Mouse (Mus musculus) MEL (cell line): Measurements from ENCODE around the gene Bnip2. TPM values are rescaled to one million over a fixed set of nuclear protein-coding genes. Genes with fewer than 3 reads are reported as not detected.

ENCODE experiments used
- DNase-seq: peaks from one replicate; pipeline ENCODE4 v3.0.0; 2011; ENCODE audit warnings: low read depth, low spot score
- H3K27ac ChIP-seq: 2 replicates; pipeline ENCODE4 v1.5.1; 2012; ENCODE audit warnings: low read depth, mild to moderate bottlenecking, control low read depth, low read length, moderate library complexity; ENCODE audit not compliant: control insufficient read depth
- H3K27me3 ChIP-seq, 2 experiments: fragments of 150-350 bp in 1 of 2; sonication (generic) in 1 of 2; 2 replicates each; pipeline ENCODE4 v1.6.1; 2012; ENCODE audit warnings: low read length in 2 of 2, mild to moderate bottlenecking in 2 of 2, improper control_type of control experiment in 1 of 2, moderate library complexity in 1 of 2; ENCODE audit not compliant: insufficient read depth in 2 of 2, control insufficient read depth in 1 of 2
- H3K36me3 ChIP-seq, 2 experiments: 2 replicates each; pipeline ENCODE4 v1.6.1; 2012 to 2014; ENCODE audit warnings: low read length in 2 of 2, improper control_type of control experiment in 1 of 2, inconsistent platforms in 1 of 2, mild to moderate bottlenecking in 1 of 2; ENCODE audit not compliant: insufficient read depth in 2 of 2, control insufficient read depth in 1 of 2
- H3K4me1 ChIP-seq, 2 experiments: fragments of 150-350 bp in 1 of 2; sonication (generic) in 1 of 2; 2 replicates each; pipeline ENCODE4 v1.6.1; 2012; ENCODE audit warnings: low read length in 2 of 2, improper control_type of control experiment in 1 of 2, mild to moderate bottlenecking in 1 of 2; ENCODE audit not compliant: insufficient read depth in 2 of 2, control insufficient read depth in 1 of 2
- H3K4me3 ChIP-seq, 2 experiments: fragments of 150-350 bp in 1 of 2; sonication (generic) in 1 of 2; 2 replicates each; pipeline ENCODE4 v1.5.1; 2012; ENCODE audit warnings: low read depth in 2 of 2, low read length in 2 of 2, mild to moderate bottlenecking in 2 of 2, moderate library complexity in 2 of 2, control low read depth in 1 of 2, improper control_type of control experiment in 1 of 2; ENCODE audit not compliant: control insufficient read depth in 1 of 2, insufficient read depth in 1 of 2
- H3K79me2 ChIP-seq: 2 replicates; pipeline ENCODE4 v1.6.1; 2012; ENCODE audit warnings: mild to moderate bottlenecking, low read length, moderate library complexity; ENCODE audit not compliant: control insufficient read depth, poor library complexity, insufficient read depth
- H3K9ac ChIP-seq: 2 replicates; pipeline ENCODE4 v1.6.1; 2012; ENCODE audit warnings: low read depth, mild to moderate bottlenecking, control low read depth, low read length, moderate library complexity; ENCODE audit not compliant: control insufficient read depth, poor library complexity, severe bottlenecking
- H3K9me3 ChIP-seq: fragments of 150-350 bp; sonication (generic); replicated peaks from 2 replicates; pipeline ENCODE4 v1.6.1; 2012; ENCODE audit warnings: mild to moderate bottlenecking, low read length, improper control_type of control experiment, moderate library complexity; ENCODE audit not compliant: insufficient read depth
- CHD2 ChIP-seq: IDR thresholded peaks from 2 replicates; pipeline ENCODE4 v1.6.1; 2011; ENCODE audit warnings: low read length, improper control_type of control experiment
- CTCF ChIP-seq, 3 experiments: IDR thresholded peaks in 2 of 3; conservative IDR thresholded peaks in 1 of 3; 2 replicates each; pipeline ENCODE4 v1.5.1; 2011 to 2012; ENCODE audit warnings: low read length in 3 of 3, low read depth in 2 of 3, mild to moderate bottlenecking in 2 of 3, improper control_type of control experiment in 1 of 3, inconsistent platforms in 1 of 3, mixed read lengths in 1 of 3, moderate library complexity in 1 of 3; ENCODE audit not compliant: control insufficient read depth in 1 of 3, insufficient read depth in 1 of 3, poor library complexity in 1 of 3, severe bottlenecking in 1 of 3
- E2F4 ChIP-seq: IDR thresholded peaks from 2 replicates; pipeline ENCODE4 v1.6.1; 2011; ENCODE audit warnings: low read depth, low read length, improper control_type of control experiment, borderline replicate concordance
- MAX ChIP-seq: IDR thresholded peaks from 2 replicates; pipeline ENCODE4 v1.6.1; 2011; ENCODE audit warnings: low read length, improper control_type of control experiment
- MAZ ChIP-seq: IDR thresholded peaks from 2 replicates; pipeline ENCODE4 v1.6.1; 2012; ENCODE audit warnings: low read depth, mild to moderate bottlenecking, inconsistent platforms, low read length, improper control_type of control experiment
- MXI1 ChIP-seq: IDR thresholded peaks from 2 replicates; pipeline ENCODE4 v1.6.1; 2011; ENCODE audit warnings: mild to moderate bottlenecking, low read depth, low read length, improper control_type of control experiment
- NRF1 ChIP-seq: IDR thresholded peaks from 2 replicates; pipeline ENCODE4 v1.6.1; 2014; ENCODE audit warnings: low read depth, mild to moderate bottlenecking, inconsistent platforms, low read length, improper control_type of control experiment, moderate library complexity; ENCODE audit not compliant: poor library complexity, insufficient read depth, severe bottlenecking
- RCOR1 ChIP-seq: IDR thresholded peaks from 2 replicates; pipeline ENCODE4 v1.6.1; 2012; ENCODE audit warnings: low read depth, mild to moderate bottlenecking, inconsistent platforms, low read length, improper control_type of control experiment
- SMC3 ChIP-seq: IDR thresholded peaks from 2 replicates; pipeline ENCODE4 v1.6.1; 2011; ENCODE audit warnings: low read depth, low read length, improper control_type of control experiment
- USF1 ChIP-seq: IDR thresholded peaks from 2 replicates; pipeline ENCODE4 v1.6.1; 2014; ENCODE audit warnings: low read depth, mild to moderate bottlenecking, inconsistent platforms, low read length, improper control_type of control experiment, moderate library complexity
- USF2 ChIP-seq, 2 experiments: IDR thresholded peaks; 2 replicates each; pipeline ENCODE4 v1.6.1; 2011 to 2012; ENCODE audit warnings: improper control_type of control experiment in 2 of 2, low read length in 2 of 2, borderline replicate concordance in 1 of 2, inconsistent platforms in 1 of 2, low read depth in 1 of 2, mild to moderate bottlenecking in 1 of 2; ENCODE audit not compliant: insufficient read depth in 1 of 2
- ZKSCAN1 ChIP-seq: IDR thresholded peaks from 2 replicates; pipeline ENCODE4 v1.6.1; 2012; ENCODE audit warnings: low read depth, mild to moderate bottlenecking, inconsistent platforms, low read length, improper control_type of control experiment, moderate library complexity
- ZMIZ1 ChIP-seq: IDR thresholded peaks from 2 replicates; pipeline ENCODE4 v1.6.1; 2012; ENCODE audit warnings: low read depth, mild to moderate bottlenecking, inconsistent platforms, low read length, improper control_type of control experiment, moderate library complexity
- polyA plus RNA-seq, 2 experiments: library from polyadenylated mRNA; stranded (reverse) in 1 of 2; unstranded in 1 of 2; fragments of >175 nt in 1 of 2; fragments of >200 nt in 1 of 2; gene quantifications; 2 replicates each; pipeline versions ENCODE4 v1.2.1 to v1.2.4; 2012; ENCODE audit warnings: low replicate concordance in 2 of 2, low read depth in 1 of 2; ENCODE audit not compliant: insufficient read length in 2 of 2, insufficient read depth in 1 of 2, missing spikeins in 1 of 2
- total RNA-seq: library from RNA; depleted of rRNA; stranded (reverse); fragments of 300-350 nt; gene quantifications from 2 replicates; pipeline ENCODE4 v1.2.3, GENCODE M21; 2012

The Bnip2 gene
- total and polyA plus RNA-seq, 3 experiments = 49.7 to 57.2 TPM; not detected in 1

DNA sequence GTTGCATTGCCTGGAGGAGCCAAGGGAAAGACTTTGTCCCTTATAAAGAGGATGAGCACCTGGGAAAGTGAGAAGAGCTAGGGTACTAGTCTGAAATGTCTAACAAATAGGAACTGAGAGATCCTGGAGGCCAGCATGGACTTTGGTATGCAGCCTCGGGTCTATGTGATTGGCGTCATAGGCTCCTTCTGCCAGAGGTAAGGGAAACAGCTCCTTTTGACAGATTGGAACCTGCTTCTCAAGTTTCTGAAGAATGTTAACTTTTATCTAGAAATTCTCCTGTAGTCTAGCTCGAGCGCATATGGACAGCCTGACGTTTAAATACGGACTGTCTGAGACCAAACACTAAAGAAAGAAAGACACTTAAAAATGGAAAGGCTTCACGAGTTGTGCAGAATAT is 48.7 kb downstream of the Bnip2 start, which contains the start of gene Gcnt3:
Gcnt3 (minus strand) TSS at position 101 of the 400 bp plus-strand sequence.
- Histone ChIP-seq H3K4me1 (no peaks in the 10 kb centered on the region), H3K27ac (no peak within 1 kb of the TSS), H3K79me2 (no peaks in the 10 kb centered on the region), H3K9me3 (no peaks in the 10 kb centered on the region), H3K27me3 (peaks cover 0 to 1% of the 10 kb centered on the region in 2 experiments; a peak in 2 of 4 replicates), H3K9ac (no peak within 1 kb of the TSS), H3K4me3 (no peak within 1 kb of the TSS)
- no peak for DNase-seq
- TF ChIP-seq MXI1 (no peak), SMC3 (no peak), NRF1 (no peak), USF2 (IDR thresholded peaks at IDR 0.05; ENCODE audit: borderline replicate concordance in 1 of 2, insufficient read depth in 1 of 2, low read depth in 1 of 2, low read length in 2 of 2) (no peak), MAX (no peak), ZKSCAN1 (no peak), E2F4 (no peak), RCOR1 (no peak), CTCF (IDR thresholded peaks at IDR 0.05 in 2 of 3, conservative IDR thresholded peaks at IDR 0.05 in 1 of 3; ENCODE audit: control insufficient read depth in 1 of 3, insufficient read depth in 1 of 3, low read depth in 2 of 3, low read length in 3 of 3, poor library complexity in 1 of 3, severe bottlenecking in 1 of 3) (no peak)
- TF ChIP-seq, all 39 proteins: peak for 0
- H3K36me3 ChIP-seq = no peaks in the 10 kb centered on the region

DNA sequence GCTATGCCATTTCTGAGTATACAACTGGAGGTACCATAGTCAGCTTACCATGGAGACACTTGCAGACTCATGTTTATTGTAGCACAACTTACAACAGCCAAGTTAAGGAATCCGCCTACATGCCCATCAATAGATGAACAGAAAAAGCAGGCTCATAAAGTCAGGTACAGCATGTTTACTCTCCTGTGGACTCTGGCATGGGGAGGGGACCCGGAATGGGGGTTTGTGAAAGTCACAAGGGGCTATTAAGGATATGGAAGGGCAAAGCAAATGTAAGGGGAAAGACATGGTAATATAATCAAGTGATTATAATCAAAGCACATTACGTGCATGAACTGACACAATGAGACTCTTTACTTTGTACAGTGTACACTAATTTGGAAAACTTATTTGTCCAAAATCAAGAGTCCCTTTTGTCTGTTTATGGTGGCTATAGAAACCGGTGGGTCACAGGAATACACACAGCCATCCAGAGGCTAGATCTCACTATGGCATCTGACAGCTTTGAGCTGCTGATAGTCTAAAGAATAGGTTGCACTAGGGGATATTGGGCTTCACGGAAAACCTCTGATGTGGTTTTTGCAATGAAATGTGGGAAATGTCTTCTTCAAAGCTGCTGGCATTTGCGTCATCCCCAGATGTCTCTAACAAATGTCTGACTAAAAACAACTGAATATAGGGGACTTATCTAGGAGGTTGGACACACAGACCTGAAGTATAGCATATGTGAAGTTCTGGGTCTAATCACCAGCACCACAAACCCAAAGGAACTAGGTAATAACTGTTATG is 50.5 kb downstream of the Bnip2 start:
- H3K4me1 ChIP-seq = no peaks in the 10 kb centered on the region
- H3K27ac ChIP-seq = no peak overlapping the region
- H3K36me3 ChIP-seq = no peaks in the 10 kb centered on the region
- no peak for DNase-seq
- H3K4me3 ChIP-seq = no peak overlapping the region
- H3K9me3 ChIP-seq = no peaks in the 10 kb centered on the region
- H3K27me3 ChIP-seq = peaks cover 0 to 1% of the 10 kb centered on the region in 2 experiments; a peak in 2 of 4 replicates
- H3K9ac ChIP-seq = no peak overlapping the region
- no peaks in the 10 kb centered on the region for H3K79me2 ChIP-seq
- no peak for TF ChIP-seq MAZ
- no peak for TF ChIP-seq ZMIZ1
- TF ChIP-seq USF1 = no peak
- TF ChIP-seq CHD2 = no peak
- TF ChIP-seq, all 39 proteins: peak for 0
